Mouse (Mus musculus): ENCODE results near the gene Hoxd4.

DNA sequence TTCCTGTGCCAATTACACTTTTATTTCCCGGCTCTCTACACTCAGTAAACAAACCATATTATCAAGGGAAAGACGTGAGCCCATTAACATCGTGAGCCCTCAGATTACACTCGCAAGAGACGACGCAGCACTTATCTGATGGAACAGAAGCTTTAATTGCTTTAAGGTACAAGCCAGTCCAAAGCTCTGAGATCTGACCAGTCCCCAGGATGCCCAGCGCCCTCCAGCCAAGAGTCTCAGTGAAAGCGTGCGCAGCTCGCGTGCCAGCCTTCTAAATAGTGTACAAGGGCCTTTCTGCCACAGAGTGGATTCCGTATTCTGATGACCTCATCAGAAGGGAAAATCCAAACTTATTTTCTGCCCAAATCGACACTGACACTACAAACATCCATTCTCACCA, 50.2 kb downstream of the Hoxd4 start:
- no peak for TF ChIP-seq POLR2A (IDR thresholded peaks at IDR 0.05; ENCODE audit: low read depth, low read length)
- TF ChIP-seq CTCF (IDR thresholded peaks at IDR 0.05; ENCODE audit: extremely low read depth, insufficient read length, insufficient replicate concordance, low read depth, low read length): no peak
